Mouse (Mus musculus) bone marrow, adult 2 months (tissue): ENCODE data around the gene Pros1. TPM values are rescaled to one million over a fixed set of nuclear protein-coding genes. Genes with fewer than 3 reads are reported as not detected.

Source experiments
- H3K27ac ChIP-seq: fragments of 200-500 bp; 2 replicates; pipeline ENCODE4 v1.5.1; 2012; ENCODE audit warnings: low read depth, mild to moderate bottlenecking, control low read depth, inconsistent platforms, low read length; ENCODE audit not compliant: control insufficient read depth, poor library complexity, insufficient read depth
- H3K4me1 ChIP-seq: fragments of 200-500 bp; 2 replicates; pipeline ENCODE4 v1.6.1; 2011; ENCODE audit warnings: low read length; ENCODE audit not compliant: control insufficient read depth, insufficient read depth
- H3K4me3 ChIP-seq: fragments of 200-500 bp; replicated peaks from 2 replicates; pipeline ENCODE3; 2011; ENCODE audit warnings: mild to moderate bottlenecking, low read depth, low read length, control low read depth; ENCODE audit not compliant: control insufficient read depth
- CTCF ChIP-seq: fragments of 200-500 bp; IDR thresholded peaks from 2 replicates; pipeline ENCODE4 v1.5.1; 2011; ENCODE audit warnings: low read length, control low read depth; ENCODE audit not compliant: control insufficient read depth, insufficient read depth
- POLR2A ChIP-seq: fragments of 200-500 bp; IDR thresholded peaks from 2 replicates; pipeline ENCODE4 v1.6.1; 2011; ENCODE audit warnings: low read depth, mild to moderate bottlenecking, control low read depth, low read length, borderline replicate concordance; ENCODE audit not compliant: control insufficient read depth
- WGBS: fragments of 180-500 bp; shearing (Covaris S2); methylation state at CpG from one replicate; pipeline ENCODE4 v1.1.7; 2018; 5-methylcytosine and 5-hydroxymethylcytosine counted together
- polyA plus RNA-seq: library from polyadenylated mRNA; stranded (reverse); fragments of >200 nt; gene quantifications from 2 replicates; pipeline ENCODE4 v1.2.4, GENCODE M21; 2011; ENCODE audit warnings: low replicate concordance; ENCODE audit not compliant: missing spikeins, insufficient read depth, insufficient read length

The Pros1 gene
- 5.7 and 8.6 TPM in 2 replicates for polyA plus RNA-seq

- TF ChIP-seq POLR2A (0 out of 2 replicates have a peak, but pooled peaks have one; percentile 27), CTCF (no peak)
- 11% methylated on average over 42 of the region's 42 CpGs for whole genome bisulfite sequencing
- Histone ChIP-seq H3K4me3 (peak within 1 kb of the TSS; percentile 62), H3K27ac (no peak within 1 kb of the TSS), H3K4me1 (no peaks in the 10 kb centered on the region; the same call in 1 of the 2 replicates)
Measured at GRCm38 (mm10) chr16:62854191-62855068, at the start of gene Pros1. Gene Pros1 (plus strand): TSS chr16:62854307.

DNA sequence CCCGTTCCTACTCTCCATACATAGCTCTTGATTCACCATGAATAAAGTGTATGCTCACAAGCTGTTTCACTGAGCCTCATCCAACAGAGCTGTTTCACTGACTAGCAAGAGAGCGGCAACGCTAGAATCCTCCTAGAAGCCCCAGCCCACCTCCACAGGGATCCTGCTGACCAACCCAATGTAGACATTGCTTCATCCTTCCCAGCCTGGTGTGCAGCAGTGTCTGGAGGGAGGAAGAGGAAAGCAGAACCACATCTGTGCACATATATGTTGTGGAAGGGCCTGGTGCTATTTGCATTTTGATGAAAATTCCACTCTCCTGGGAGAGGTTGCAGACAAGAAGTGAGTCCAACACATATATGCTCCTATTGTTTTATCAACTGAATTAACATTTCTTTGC lies 49.5 kb upstream of the Pros1 start:
- no peak overlapping the region for H3K4me3 ChIP-seq
- H3K27ac ChIP-seq: no peak overlapping the region
- H3K4me1 ChIP-seq: peaks cover 1% of the 10 kb centered on the region
- TF ChIP-seq POLR2A (no peak), CTCF (no peak)
- WGBS: 85% methylated on average over 3 of the region's 3 CpGs

DNA sequence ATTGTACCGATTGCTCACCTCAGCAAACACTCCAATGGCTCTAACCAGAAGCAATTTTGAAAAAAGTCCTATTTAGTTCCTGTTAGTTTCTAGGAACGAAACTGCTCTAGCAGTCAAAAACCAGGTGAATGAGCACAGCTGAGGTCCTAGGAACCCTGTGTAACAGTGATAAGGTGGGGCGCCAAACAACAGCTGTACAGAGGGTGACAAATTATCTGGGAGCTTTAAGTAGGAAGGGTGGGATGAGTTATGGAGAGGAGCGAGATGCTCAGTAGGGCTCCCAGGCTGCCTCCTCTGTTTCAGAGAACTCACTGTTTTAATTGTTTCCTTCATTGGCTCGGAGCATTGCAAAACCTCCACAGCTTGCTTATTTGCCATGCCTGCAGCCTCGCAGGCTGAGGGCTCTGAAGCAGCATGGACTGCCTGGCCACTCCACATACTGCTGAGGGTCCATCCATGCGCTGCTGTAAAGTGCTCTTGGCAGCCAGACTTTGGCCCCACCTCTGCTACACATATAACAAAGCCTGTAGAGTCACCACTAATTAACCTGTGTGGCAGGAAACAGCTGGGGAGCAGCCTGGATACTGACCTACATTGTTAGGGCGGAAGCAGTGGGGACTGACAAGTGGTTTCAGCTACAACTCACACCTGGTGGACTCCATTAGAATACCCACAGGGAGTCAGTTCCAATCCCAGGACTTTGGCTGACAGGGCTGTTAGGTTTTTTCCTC lies 46.7 kb upstream of the Pros1 start:
- H3K27ac ChIP-seq: no peak overlapping the region
- WGBS: 54% methylated on average over 8 of the region's 8 CpGs
- H3K4me1 ChIP-seq: peaks cover 1% of the 10 kb centered on the region; the same call in 1 of the 2 replicates
- TF ChIP-seq CTCF: no peak
- TF ChIP-seq POLR2A: no peak
- no peak overlapping the region for H3K4me3 ChIP-seq

GRCm38 (mm10) chr16:62810855-62811254 lies 43.3 kb upstream of the Pros1 start:
- TF ChIP-seq CTCF: no peak
- TF ChIP-seq POLR2A: no peak
- Histone ChIP-seq H3K4me1 (no peaks in the 10 kb centered on the region), H3K4me3 (no peak overlapping the region), H3K27ac (no peak overlapping the region)
- 72% methylated on average over 4 of the region's 4 CpGs for whole genome bisulfite sequencing

GRCm38 (mm10) chr16:62813790-62814189 lies 40.3 kb upstream of the Pros1 start:
- Histone ChIP-seq H3K4me1 (no peaks in the 10 kb centered on the region), H3K27ac (no peak overlapping the region), H3K4me3 (no peak overlapping the region)
- TF ChIP-seq POLR2A (no peak), CTCF (no peak)
- 74% methylated on average over 5 of the region's 5 CpGs for WGBS

- no peak for TF ChIP-seq POLR2A
- TF ChIP-seq CTCF: no peak
- 64% methylated on average over 5 of the region's 5 CpGs for WGBS
Measured at GRCm38 (mm10) chr16:62814491-62814890, 39.6 kb upstream of the Pros1 start, which contains the start of gene Stx19. Gene Stx19 (plus strand): TSS chr16:62814676.

DNA sequence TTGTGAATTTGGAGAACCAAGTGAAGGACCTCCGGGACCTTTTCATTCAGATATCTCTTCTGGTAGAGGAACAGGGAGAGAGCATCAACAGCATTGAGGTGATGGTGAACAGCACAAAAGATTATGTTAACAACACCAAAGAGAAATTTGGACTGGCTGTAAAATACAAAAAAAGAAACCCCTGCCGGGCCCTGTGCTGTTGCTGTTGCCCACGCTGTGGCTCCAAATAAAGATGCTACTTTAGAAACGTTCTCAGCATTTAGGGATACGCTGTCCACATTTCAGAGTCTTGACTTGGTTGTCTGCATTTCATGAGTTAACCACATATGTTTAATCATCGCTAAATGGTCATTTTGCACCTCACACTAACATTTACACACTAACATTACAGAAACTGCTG lies 31.6 kb upstream of the Pros1 start:
- H3K27ac ChIP-seq: no peak overlapping the region
- 94% methylated on average over 6 of the region's 6 CpGs for WGBS
- H3K4me1 ChIP-seq: peaks cover 1% of the 10 kb centered on the region; the same call in 1 of the 2 replicates
- no peak overlapping the region for H3K4me3 ChIP-seq
- TF ChIP-seq CTCF (no peak), POLR2A (no peak)

More at GRCm38 (mm10) chr16:62814491-62814890, 39.6 kb upstream of the Pros1 start, which contains the start of gene Stx19:
- no peak within 1 kb of the TSS for H3K27ac ChIP-seq
- H3K4me1 ChIP-seq: no peaks in the 10 kb centered on the region
- H3K4me3 ChIP-seq: no peak within 1 kb of the TSS
